Mouse (Mus musculus) brain, embryonic 14.5 days (tissue): ENCODE results near the gene Cab39.

Experiments
- CTCF ChIP-seq: fragments of 200-500 bp; IDR thresholded peaks from 2 replicates; pipeline ENCODE4 v1.5.1; 2012; ENCODE audit warnings: inconsistent platforms, mild to moderate bottlenecking, moderate library complexity, borderline replicate concordance; ENCODE audit not compliant: insufficient read depth, insufficient read length; ENCODE audit errors: extremely low read depth
- POLR2A ChIP-seq: fragments of 200-500 bp; IDR thresholded peaks from 2 replicates; pipeline ENCODE4 v1.6.1; 2012; ENCODE audit warnings: mild to moderate bottlenecking, inconsistent platforms, borderline replicate concordance; ENCODE audit not compliant: poor library complexity, insufficient read depth, insufficient read length, severe bottlenecking; ENCODE audit errors: extremely low read depth

DNA sequence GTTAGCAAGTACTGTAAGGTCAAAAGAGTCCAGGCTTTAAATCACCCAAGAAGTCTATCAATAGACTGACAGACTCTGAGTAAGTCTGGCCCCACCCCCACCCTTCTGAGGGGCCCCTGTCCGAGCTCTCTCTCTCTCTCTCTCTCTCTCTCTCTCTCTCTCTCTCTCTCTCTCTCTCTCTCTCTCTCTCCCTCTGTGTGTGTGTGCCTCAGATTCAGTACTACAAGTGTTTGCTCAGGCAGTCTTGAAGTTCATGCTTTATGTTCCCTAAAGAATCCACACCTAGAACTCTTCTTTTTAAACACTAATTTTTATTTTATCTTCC, 34.3 kb upstream of the Cab39 start:
- TF ChIP-seq CTCF (no peak), POLR2A (no peak)
